Mouse (Mus musculus): ENCODE results near the gene Ttyh3. TPM values are rescaled to one million over a fixed set of nuclear protein-coding genes. Genes with fewer than 3 reads are reported as not detected.

Gene Ttyh3
- polyA plus RNA-seq, 1 experiment from 2014 or later, result 5.2 TPM

DNA sequence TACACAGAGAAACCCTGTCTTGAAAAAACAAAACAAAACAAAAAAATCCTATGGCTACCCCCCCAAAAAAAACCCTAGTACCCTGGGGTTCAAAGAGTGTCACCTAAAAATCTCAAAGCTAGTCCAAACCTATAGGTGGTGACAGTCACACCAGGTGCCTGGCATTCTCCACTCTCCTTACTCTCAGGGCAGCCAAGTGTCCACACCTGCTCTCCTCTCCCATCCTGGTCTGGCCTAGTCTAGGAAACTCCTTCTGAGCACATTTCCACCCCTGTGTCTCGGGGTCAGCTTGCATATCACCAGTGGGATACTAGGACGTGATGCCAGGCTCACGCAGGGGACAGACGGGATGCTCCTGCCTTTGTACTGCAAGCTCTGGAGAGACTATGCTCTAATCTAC is 9.5 kb downstream of the Ttyh3 start:
- H3K4me2 ChIP-seq (ENCODE audit: low read depth, low read length), result no peak overlapping the region
- H3K9ac ChIP-seq (replicated peaks), result no peak overlapping the region
- H3K36me3 ChIP-seq (replicated peaks; ENCODE audit: insufficient read depth, low read length), result peaks cover 10% of the 10 kb centered on the region
- ATAC-seq, result no peak
- H3K4me3 ChIP-seq (ENCODE audit: low read depth, low read length), result no peak overlapping the region
- peaks cover 26% of the 10 kb centered on the region for H3K4me1 ChIP-seq (ENCODE audit: insufficient read depth)
- TF ChIP-seq CTCF (IDR thresholded peaks at IDR 0.05; ENCODE audit: low read depth), result no peak
- TF ChIP-seq EP300 (IDR thresholded peaks at IDR 0.05; ENCODE audit: low read depth), result no peak
- 89% methylated on average over 4 of the region's 4 CpGs for WGBS (ENCODE audit: insufficient replicate concordance)
- H3K27me3 ChIP-seq (ENCODE audit: insufficient read depth, low read length), result no peaks in the 10 kb centered on the region
- DNase-seq, result no peak
- no peaks in the 10 kb centered on the region for H3K9me3 ChIP-seq (ENCODE audit: low read length)
- no peak overlapping the region for H3K27ac ChIP-seq (ENCODE audit: low read depth)

DNA sequence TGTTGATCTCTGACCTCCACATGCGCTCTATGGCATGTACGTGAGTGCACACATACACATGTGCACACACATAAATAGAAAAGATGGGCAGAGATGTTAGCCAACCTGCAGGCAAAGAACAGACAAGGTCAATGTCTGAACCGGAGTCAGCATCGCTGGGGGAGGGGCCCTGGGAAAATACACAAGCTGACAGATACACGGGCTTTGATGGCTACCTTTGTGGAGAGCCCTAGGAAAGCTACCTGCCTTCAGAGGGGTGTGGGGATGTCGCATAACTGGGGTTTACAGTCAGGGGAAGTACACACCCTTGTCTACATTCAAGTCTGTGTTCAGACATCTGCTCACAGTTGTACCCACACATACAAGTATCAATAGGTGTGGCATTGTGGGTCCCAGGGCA is 10.3 kb downstream of the Ttyh3 start:
- H3K4me2 ChIP-seq (ENCODE audit: low read depth, low read length), result no peak overlapping the region
- DNase-seq, result no peak
- TF ChIP-seq EP300 (IDR thresholded peaks at IDR 0.05; ENCODE audit: low read depth) (no peak), CTCF (IDR thresholded peaks at IDR 0.05; ENCODE audit: low read depth) (no peak)
- ATAC-seq, result peak; percentile 13; the same call in 1 of the 2 replicates
- H3K36me3 ChIP-seq (replicated peaks; ENCODE audit: insufficient read depth, low read length), result peaks cover 10% of the 10 kb centered on the region
- no peak overlapping the region for H3K4me3 ChIP-seq (ENCODE audit: low read depth, low read length)
- H3K27ac ChIP-seq (ENCODE audit: low read depth), result no peak overlapping the region
- H3K9ac ChIP-seq (replicated peaks), result no peak overlapping the region
- no peaks in the 10 kb centered on the region for H3K9me3 ChIP-seq (ENCODE audit: low read length)
- 73% methylated on average over 6 of the region's 6 CpGs for WGBS (ENCODE audit: insufficient replicate concordance)
- H3K4me1 ChIP-seq (ENCODE audit: insufficient read depth), result peaks cover 26% of the 10 kb centered on the region
- H3K27me3 ChIP-seq (ENCODE audit: insufficient read depth, low read length), result no peaks in the 10 kb centered on the region

DNA sequence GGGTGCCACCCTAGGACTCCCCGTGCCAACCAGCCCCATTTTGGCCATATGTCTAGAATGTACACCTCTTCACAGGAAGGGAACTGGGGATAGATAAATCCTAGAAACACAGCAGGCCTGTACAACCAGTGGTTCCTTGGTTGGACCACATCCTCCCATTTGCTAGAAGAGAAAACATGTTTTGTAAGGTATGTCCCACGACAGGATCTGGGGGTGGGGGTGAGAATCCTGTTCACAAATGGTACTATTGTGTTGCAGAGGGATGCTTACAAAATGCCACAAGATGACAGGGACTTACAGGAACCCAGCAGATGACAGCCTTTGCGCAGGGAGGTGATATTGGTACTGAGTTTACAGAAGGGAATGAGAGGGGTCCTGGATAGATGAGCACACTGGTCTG is 10.8 kb downstream of the Ttyh3 start:
- ATAC-seq, result no peak
- no peak overlapping the region for H3K4me3 ChIP-seq (ENCODE audit: low read depth, low read length)
- DNase-seq, result no peak
- 70% methylated on average over 3 of the region's 3 CpGs for WGBS (ENCODE audit: insufficient replicate concordance)
- TF ChIP-seq EP300 (IDR thresholded peaks at IDR 0.05; ENCODE audit: low read depth), result no peak
- no peak for TF ChIP-seq CTCF (IDR thresholded peaks at IDR 0.05; ENCODE audit: low read depth)
- H3K27ac ChIP-seq (ENCODE audit: low read depth), result no peak overlapping the region
- no peaks in the 10 kb centered on the region for H3K9me3 ChIP-seq (ENCODE audit: low read length)
- no peak overlapping the region for H3K4me2 ChIP-seq (ENCODE audit: low read depth, low read length)
- no peaks in the 10 kb centered on the region for H3K27me3 ChIP-seq (ENCODE audit: insufficient read depth, low read length)
- peaks cover 13% of the 10 kb centered on the region for H3K36me3 ChIP-seq (replicated peaks; ENCODE audit: insufficient read depth, low read length)
- peaks cover 28% of the 10 kb centered on the region for H3K4me1 ChIP-seq (ENCODE audit: insufficient read depth)
- no peak overlapping the region for H3K9ac ChIP-seq (replicated peaks)

DNA sequence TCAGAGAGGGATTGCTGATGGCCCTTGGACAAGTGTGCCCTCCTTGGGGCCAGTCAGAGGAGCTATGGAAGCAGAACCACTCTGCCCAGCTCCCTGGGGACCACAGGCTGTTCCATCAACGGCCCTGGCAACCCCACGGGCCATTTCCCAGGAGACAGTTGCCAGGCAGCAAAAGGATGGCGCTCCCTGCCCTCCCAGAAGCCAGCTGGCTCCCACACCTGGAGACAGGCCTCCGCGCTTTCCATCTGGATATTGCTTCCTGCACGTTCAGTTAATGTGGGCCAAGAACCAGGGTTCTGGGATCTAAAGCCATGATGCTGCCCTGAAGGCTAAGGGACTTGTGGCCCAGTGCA is 11.8 kb downstream of the Ttyh3 start:
- 76% methylated on average over 6 of the region's 6 CpGs for WGBS (ENCODE audit: insufficient replicate concordance)
- H3K36me3 ChIP-seq (replicated peaks; ENCODE audit: insufficient read depth, low read length), result peaks cover 14% of the 10 kb centered on the region
- no peaks in the 10 kb centered on the region for H3K27me3 ChIP-seq (ENCODE audit: insufficient read depth, low read length)
- peak; percentile 22 for ATAC-seq
- no peak for TF ChIP-seq CTCF (IDR thresholded peaks at IDR 0.05; ENCODE audit: low read depth)
- no peak for TF ChIP-seq EP300 (IDR thresholded peaks at IDR 0.05; ENCODE audit: low read depth)
- H3K4me2 ChIP-seq (ENCODE audit: low read depth, low read length), result no peak overlapping the region; the same call in 1 of the 2 replicates
- DNase-seq, result no peak
- H3K4me1 ChIP-seq (ENCODE audit: insufficient read depth), result peaks cover 23% of the 10 kb centered on the region
- no peaks in the 10 kb centered on the region for H3K9me3 ChIP-seq (ENCODE audit: low read length)
- peak overlapping the region; percentile 68 for H3K27ac ChIP-seq (ENCODE audit: low read depth)
- no peak overlapping the region for H3K9ac ChIP-seq (replicated peaks)
- no peak overlapping the region for H3K4me3 ChIP-seq (ENCODE audit: low read depth, low read length)

DNA sequence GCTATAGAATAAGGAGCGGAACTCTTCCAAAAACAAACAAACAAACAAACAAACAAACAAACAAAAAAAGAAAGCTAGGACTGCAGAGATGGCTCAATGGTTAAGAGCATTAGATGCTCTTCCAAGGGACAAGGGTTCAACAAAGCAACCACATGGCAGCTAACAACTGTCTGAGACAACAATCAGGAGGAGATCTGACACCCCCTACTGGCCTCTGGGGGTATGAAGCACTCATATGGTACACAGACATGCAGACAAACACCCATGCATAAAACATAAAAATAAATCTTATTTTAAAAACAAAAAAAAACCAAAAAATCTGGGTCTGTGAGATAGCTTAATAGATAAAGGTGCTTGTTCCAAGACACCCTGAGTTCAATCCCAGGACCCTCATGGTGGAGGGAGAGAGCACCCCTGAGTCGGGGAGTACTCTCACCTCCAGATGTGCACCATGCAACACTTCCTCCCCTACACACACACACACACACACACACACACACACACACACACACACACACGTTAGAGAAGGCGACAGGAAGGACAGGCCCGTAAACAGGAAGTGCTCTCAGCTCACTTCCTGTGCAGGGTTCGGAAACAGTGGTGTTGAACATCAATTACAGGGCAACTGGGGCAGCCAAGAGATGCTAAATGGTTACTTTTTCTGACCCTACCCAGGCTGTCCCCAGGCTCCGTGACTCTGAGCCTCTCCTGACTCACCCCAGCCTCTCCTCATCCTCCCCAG is 12.3 kb downstream of the Ttyh3 start:
- H3K4me2 ChIP-seq (ENCODE audit: low read depth, low read length), result no peak overlapping the region
- no peaks in the 10 kb centered on the region for H3K9me3 ChIP-seq (ENCODE audit: low read length)
- WGBS (ENCODE audit: insufficient replicate concordance), result 58% methylated on average over 7 of the region's 7 CpGs
- H3K27me3 ChIP-seq (ENCODE audit: insufficient read depth, low read length), result no peaks in the 10 kb centered on the region
- peaks cover 14% of the 10 kb centered on the region for H3K36me3 ChIP-seq (replicated peaks; ENCODE audit: insufficient read depth, low read length)
- H3K27ac ChIP-seq (ENCODE audit: low read depth), result peak overlapping the region; percentile 68
- H3K4me1 ChIP-seq (ENCODE audit: insufficient read depth), result peaks cover 18% of the 10 kb centered on the region
- ATAC-seq (peak; percentile 46), DNase-seq (no peak)
- no peak overlapping the region for H3K4me3 ChIP-seq (ENCODE audit: low read depth, low read length)
- no peak overlapping the region for H3K9ac ChIP-seq (replicated peaks)
- no peak for TF ChIP-seq EP300 (IDR thresholded peaks at IDR 0.05; ENCODE audit: low read depth)
- TF ChIP-seq CTCF (IDR thresholded peaks at IDR 0.05; ENCODE audit: low read depth), result peak; percentile 32

DNA sequence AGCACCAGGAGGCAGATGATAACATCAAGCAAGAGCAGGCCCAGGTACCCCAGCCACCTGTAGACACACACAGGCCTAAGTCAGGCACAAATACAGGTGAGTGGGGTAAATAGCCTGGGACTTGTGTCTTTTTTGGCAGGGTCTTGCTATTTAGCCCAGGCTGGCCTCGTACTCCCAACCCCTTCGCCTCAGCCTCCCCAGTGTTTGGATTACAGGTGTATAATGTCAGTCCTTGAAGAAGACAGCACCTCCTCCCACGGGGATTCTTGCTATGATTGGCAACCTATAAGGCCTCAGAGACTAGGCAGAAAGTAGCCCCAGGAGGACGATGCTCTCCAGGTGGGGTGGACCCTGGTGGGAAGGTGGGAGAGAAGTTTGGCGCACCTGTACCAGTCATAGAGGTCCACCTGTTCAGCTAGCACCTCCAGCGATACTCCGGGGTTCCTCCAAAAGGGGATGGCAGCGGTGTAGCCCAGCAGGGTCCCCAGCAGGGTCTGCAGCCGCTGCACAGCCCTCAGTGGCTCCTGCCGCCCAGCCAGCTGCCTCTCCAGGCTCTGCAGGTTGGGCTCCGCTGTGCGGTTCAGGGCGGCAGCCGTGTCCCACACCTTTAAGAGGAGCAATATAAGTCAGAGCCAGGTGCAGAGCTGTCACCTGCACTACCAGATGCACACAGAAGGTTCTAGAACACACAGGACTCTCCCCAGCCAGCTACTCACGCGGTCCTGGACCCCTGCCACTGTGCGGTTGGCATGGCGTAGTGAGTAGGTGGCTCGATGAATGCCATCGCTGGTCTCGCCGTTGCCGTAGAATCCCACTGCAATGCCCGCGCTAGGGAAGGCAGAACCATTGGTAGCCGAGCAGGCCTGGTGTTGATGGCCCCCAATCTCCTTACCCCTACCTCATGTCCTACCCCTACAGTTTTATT is 13.8 kb downstream of the Ttyh3 start:
- WGBS (ENCODE audit: insufficient replicate concordance), result 92% methylated on average over 26 of the region's 26 CpGs
- H3K4me1 ChIP-seq (ENCODE audit: insufficient read depth), result peaks cover 12% of the 10 kb centered on the region
- no peak overlapping the region for H3K4me2 ChIP-seq (ENCODE audit: low read depth, low read length)
- ATAC-seq, result no peak
- no peaks in the 10 kb centered on the region for H3K9me3 ChIP-seq (ENCODE audit: low read length)
- H3K27me3 ChIP-seq (ENCODE audit: insufficient read depth, low read length), result no peaks in the 10 kb centered on the region
- TF ChIP-seq CTCF (IDR thresholded peaks at IDR 0.05; ENCODE audit: low read depth), result no peak
- TF ChIP-seq EP300 (IDR thresholded peaks at IDR 0.05; ENCODE audit: low read depth), result no peak
- no peak overlapping the region for H3K27ac ChIP-seq (ENCODE audit: low read depth)
- no peak for DNase-seq
- H3K36me3 ChIP-seq (replicated peaks; ENCODE audit: insufficient read depth, low read length), result peaks cover 14% of the 10 kb centered on the region
- H3K4me3 ChIP-seq (ENCODE audit: low read depth, low read length), result no peak overlapping the region
- no peak overlapping the region for H3K9ac ChIP-seq (replicated peaks)

Measured in liver, postnatal 0 days (tissue).